Comparison of ENCODE assay signal across 7 mouse cellular contexts in genomic region chr3:96559398-96559910, GRCm38 (mm10). TPM values are rescaled to one million over a fixed set of nuclear protein-coding genes. Genes with fewer than 3 reads are reported as not detected.
A peak's percentile ranks its signal among the peaks of the same experiment; 100 is the strongest.
DNase-seq lines count a peak whose midpoint lies in the region; ATAC-seq and TF ChIP-seq lines count a peak whose summit lies in the region.

No protein-coding gene starts in this region.

- H3K27ac ChIP-seq in heart, embryonic 13.5 days (replicated peaks) = peak overlapping the region; percentile 99
- peak overlapping the region; percentile 87 for H3K27ac ChIP-seq in liver, embryonic 13.5 days
- peak overlapping the region; percentile 96; the same call in 1 of the 2 replicates for H3K27ac ChIP-seq in stomach, embryonic 16.5 days (ENCODE audit: low read length)

- no peaks in the 10 kb centered on the region for H3K27me3 ChIP-seq in E14TG2a.4 (ENCODE audit: insufficient read depth, low read length)
- no peaks in the 10 kb centered on the region for H3K27me3 ChIP-seq in heart, embryonic 13.5 days (replicated peaks)
- H3K27me3 ChIP-seq in liver, embryonic 13.5 days = no peaks in the 10 kb centered on the region
- H3K27me3 ChIP-seq in stomach, embryonic 16.5 days (ENCODE audit: control insufficient read depth, insufficient read depth, low read length) = no peaks in the 10 kb centered on the region

- no peak for TF ChIP-seq CTCF in E14TG2a.4 (conservative IDR thresholded peaks at IDR 0.05; ENCODE audit: low read length)

- H3K4me3 ChIP-seq in E14TG2a.4 (replicated peaks; ENCODE audit: low read length) = peak overlapping the region; percentile 93
- H3K4me3 ChIP-seq in heart, embryonic 13.5 days = peak overlapping the region; percentile 96
- peak overlapping the region; percentile 74 for H3K4me3 ChIP-seq in liver, embryonic 13.5 days (replicated peaks)
- H3K4me3 ChIP-seq in stomach, embryonic 16.5 days (replicated peaks; ENCODE audit: low read length) = peak overlapping the region; percentile 83

- ATAC-seq in heart, embryonic 13.5 days (ENCODE audit: extremely low read depth, insufficient number of reproducible peaks, low FRiP score, low TSS enrichment) = no peak
- ATAC-seq in liver, embryonic 13.5 days (ENCODE audit: low read depth) = no peak
- no peak for ATAC-seq in stomach, embryonic 16.5 days (ENCODE audit: insufficient read depth, low FRiP score)

- peaks cover 35% of the 10 kb centered on the region for H3K36me3 ChIP-seq in E14TG2a.4 (ENCODE audit: insufficient read depth, low read length)
- peaks cover 32% of the 10 kb centered on the region for H3K36me3 ChIP-seq in heart, embryonic 13.5 days
- H3K36me3 ChIP-seq in liver, embryonic 13.5 days = peaks cover 24% of the 10 kb centered on the region
- H3K36me3 ChIP-seq in stomach, embryonic 16.5 days (ENCODE audit: control insufficient read depth, insufficient read depth, low read length) = peaks cover 21% of the 10 kb centered on the region; the same call in 1 of the 2 replicates

- H3K4me1 ChIP-seq in E14TG2a.4 (replicated peaks; ENCODE audit: low read depth, low read length) = peaks cover 75% of the 10 kb centered on the region
- H3K4me1 ChIP-seq in heart, embryonic 13.5 days = peaks cover 59% of the 10 kb centered on the region
- H3K4me1 ChIP-seq in liver, embryonic 13.5 days (replicated peaks) = peaks cover 79% of the 10 kb centered on the region
- peaks cover 55% of the 10 kb centered on the region for H3K4me1 ChIP-seq in stomach, embryonic 16.5 days (ENCODE audit: control insufficient read depth, insufficient read depth, low read length)

- H3K4me2 ChIP-seq in heart, embryonic 13.5 days = peak overlapping the region; percentile 93
- peak overlapping the region; percentile 86 for H3K4me2 ChIP-seq in liver, embryonic 13.5 days
- peak overlapping the region; percentile 65 for H3K4me2 ChIP-seq in stomach, embryonic 16.5 days (ENCODE audit: low read depth, low read length)

- peak overlapping the region; percentile 100 for H3K9ac ChIP-seq in heart, embryonic 13.5 days
- peak overlapping the region; percentile 90 for H3K9ac ChIP-seq in liver, embryonic 13.5 days
- peak overlapping the region; percentile 93 for H3K9ac ChIP-seq in stomach, embryonic 16.5 days (ENCODE audit: low read length)

- 32% methylated on average over 12 of the region's 12 CpGs for WGBS in heart, embryonic 13.5 days
- 19% methylated on average over 12 of the region's 12 CpGs for WGBS in liver, embryonic 13.5 days (ENCODE audit: insufficient replicate concordance)
- 52% methylated on average over 12 of the region's 12 CpGs for WGBS in stomach, embryonic 16.5 days

- no peaks in the 10 kb centered on the region for H3K9me3 ChIP-seq in E14TG2a.4 (ENCODE audit: low read length)
- no peaks in the 10 kb centered on the region for H3K9me3 ChIP-seq in heart, embryonic 13.5 days
- no peaks in the 10 kb centered on the region for H3K9me3 ChIP-seq in liver, embryonic 13.5 days (replicated peaks)
- no peaks in the 10 kb centered on the region for H3K9me3 ChIP-seq in stomach, embryonic 16.5 days (replicated peaks; ENCODE audit: control insufficient read depth, low read length)

- DNase-seq in B cell, adult 2 months = peak; percentile 69 to 75
- DNase-seq in liver, embryonic 13.5 days = no peak
- no peak for DNase-seq in cerebellum, adult 9-10 months
- DNase-seq in adrenal gland, postnatal 14 days = no peak

RNA-seq across cellular contexts. Expression of gene Txnip, which starts 1.7 kb away (rescaled TPM):
- 156 and 165 TPM in 2 replicates for polyA plus RNA-seq in heart, embryonic 13.5 days (2015; fragmentation: Nextera tagmentation; extraction: Ambion mirVana)
- 29.7 and 29.9 TPM in 2 replicates for polyA plus RNA-seq in liver, embryonic 13.5 days (2015; fragmentation: Nextera tagmentation; extraction: Ambion mirVana)
- polyA plus RNA-seq in stomach, embryonic 16.5 days (2015; fragmentation: Nextera tagmentation; extraction: Ambion mirVana) = 164 and 179 TPM in 2 replicates
- 479 and 772 TPM in 2 replicates for total RNA-seq in adrenal gland, postnatal 14 days (2021)

RNA-seq across cellular contexts. Expression of gene Gm16253, which starts 17.3 kb away (rescaled TPM):
- 1.6 and 1.7 TPM in 2 replicates for polyA plus RNA-seq in heart, embryonic 13.5 days (2015; fragmentation: Nextera tagmentation; extraction: Ambion mirVana)
- polyA plus RNA-seq in liver, embryonic 13.5 days (2015; fragmentation: Nextera tagmentation; extraction: Ambion mirVana) = 0.29 TPM in 1 of 2 replicates, not detected in the other
- 0.89 and 1.1 TPM in 2 replicates for polyA plus RNA-seq in stomach, embryonic 16.5 days (2015; fragmentation: Nextera tagmentation; extraction: Ambion mirVana)
- total RNA-seq in adrenal gland, postnatal 14 days (2021) = not detected in 2 replicates

RNA-seq across cellular contexts. Expression of gene Hfe2, which starts 34.5 kb away (rescaled TPM):
- polyA plus RNA-seq in heart, embryonic 13.5 days (2015; fragmentation: Nextera tagmentation; extraction: Ambion mirVana) = 7.4 and 7.5 TPM in 2 replicates
- 1.3 and 1.7 TPM in 2 replicates for polyA plus RNA-seq in liver, embryonic 13.5 days (2015; fragmentation: Nextera tagmentation; extraction: Ambion mirVana)
- 0.50 and 3.8 TPM in 2 replicates for polyA plus RNA-seq in stomach, embryonic 16.5 days (2015; fragmentation: Nextera tagmentation; extraction: Ambion mirVana)
- 6.9 TPM in 1 of 2 replicates, not detected in the other for total RNA-seq in adrenal gland, postnatal 14 days (2021)

RNA-seq across cellular contexts. Expression of gene Polr3gl, which starts 34.5 kb away (rescaled TPM):
- polyA plus RNA-seq in heart, embryonic 13.5 days (2015; fragmentation: Nextera tagmentation; extraction: Ambion mirVana) = 33.5 and 36.1 TPM in 2 replicates
- 13.0 and 13.5 TPM in 2 replicates for polyA plus RNA-seq in liver, embryonic 13.5 days (2015; fragmentation: Nextera tagmentation; extraction: Ambion mirVana)
- polyA plus RNA-seq in stomach, embryonic 16.5 days (2015; fragmentation: Nextera tagmentation; extraction: Ambion mirVana) = 26.4 and 29.8 TPM in 2 replicates
- 35.0 and 36.1 TPM in 2 replicates for total RNA-seq in adrenal gland, postnatal 14 days (2021)

RNA-seq across cellular contexts. Expression of gene Ankrd34a, which starts 37.0 kb away (rescaled TPM):
- 6.5 and 8.1 TPM in 2 replicates for polyA plus RNA-seq in heart, embryonic 13.5 days (2015; fragmentation: Nextera tagmentation; extraction: Ambion mirVana)
- polyA plus RNA-seq in liver, embryonic 13.5 days (2015; fragmentation: Nextera tagmentation; extraction: Ambion mirVana) = 0.12 and 0.14 TPM in 2 replicates
- polyA plus RNA-seq in stomach, embryonic 16.5 days (2015; fragmentation: Nextera tagmentation; extraction: Ambion mirVana) = 2.2 and 2.7 TPM in 2 replicates
- total RNA-seq in adrenal gland, postnatal 14 days (2021) = 0.49 and 0.70 TPM in 2 replicates

Comparison
In these comparisons a context has a peak if more than half of its experiments do, and no peak if none do; other contexts are left out.
1. DNase-seq: peak in B cell, adult 2 months (2 of 2); none in liver, embryonic 13.5 days (single experiment), cerebellum, adult 9-10 months (single experiment) and adrenal gland, postnatal 14 days (single experiment).
2. Peak in every context shown above with its lines, with median percentiles within 50 percentile points of each other: H3K4me3 ChIP-seq, H3K27ac ChIP-seq, H3K4me2 ChIP-seq and H3K9ac ChIP-seq.